Mouse (Mus musculus) brain, embryonic 18.5 days (tissue): Measurements from ENCODE around the gene Pik3ap1.

Source experiments
- DNase-seq: peaks from one replicate; pipeline ENCODE4 v3.0.0-alpha.2; 2012; ENCODE audit warnings: low read depth, low spot score

Gene Pik3ap1

GRCm38 (mm10) chr19:41369557-41370460, 15.1 kb downstream of the Pik3ap1 start:
- DNase-seq, result no peak

- no peak for DNase-seq
Measured at GRCm38 (mm10) chr19:41366854-41367517, 17.9 kb downstream of the Pik3ap1 start.

- no peak for DNase-seq
Measured at GRCm38 (mm10) chr19:41366192-41366853, 18.6 kb downstream of the Pik3ap1 start.

- DNase-seq, result no peak
Measured at GRCm38 (mm10) chr19:41365570-41365969, 19.3 kb downstream of the Pik3ap1 start.

GRCm38 (mm10) chr19:41364509-41364908, 20.4 kb downstream of the Pik3ap1 start:
- no peak for DNase-seq

- DNase-seq, result no peak
Measured at GRCm38 (mm10) chr19:41362963-41363362, 21.9 kb downstream of the Pik3ap1 start.

DNA sequence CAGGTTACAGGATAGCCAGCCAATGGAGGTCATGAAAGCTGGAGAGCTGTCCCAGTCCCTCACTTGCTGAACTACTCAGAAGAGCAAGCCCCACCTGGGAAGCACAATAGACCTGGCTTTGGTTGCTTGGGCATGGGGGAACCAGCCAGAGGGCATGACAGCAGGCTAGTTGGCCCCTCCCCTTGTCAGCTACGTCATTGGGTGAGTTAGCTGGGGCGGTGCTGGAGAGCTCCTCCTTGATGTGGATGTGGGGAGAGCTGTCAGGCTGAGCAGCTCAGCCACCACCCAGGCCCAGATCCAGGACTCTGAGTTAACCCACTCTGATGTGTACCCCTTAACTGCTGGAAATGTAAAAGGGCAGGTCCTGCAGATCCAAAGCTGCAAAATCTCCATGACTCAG, 24.4 kb downstream of the Pik3ap1 start:
- DNase-seq, result no peak

DNA sequence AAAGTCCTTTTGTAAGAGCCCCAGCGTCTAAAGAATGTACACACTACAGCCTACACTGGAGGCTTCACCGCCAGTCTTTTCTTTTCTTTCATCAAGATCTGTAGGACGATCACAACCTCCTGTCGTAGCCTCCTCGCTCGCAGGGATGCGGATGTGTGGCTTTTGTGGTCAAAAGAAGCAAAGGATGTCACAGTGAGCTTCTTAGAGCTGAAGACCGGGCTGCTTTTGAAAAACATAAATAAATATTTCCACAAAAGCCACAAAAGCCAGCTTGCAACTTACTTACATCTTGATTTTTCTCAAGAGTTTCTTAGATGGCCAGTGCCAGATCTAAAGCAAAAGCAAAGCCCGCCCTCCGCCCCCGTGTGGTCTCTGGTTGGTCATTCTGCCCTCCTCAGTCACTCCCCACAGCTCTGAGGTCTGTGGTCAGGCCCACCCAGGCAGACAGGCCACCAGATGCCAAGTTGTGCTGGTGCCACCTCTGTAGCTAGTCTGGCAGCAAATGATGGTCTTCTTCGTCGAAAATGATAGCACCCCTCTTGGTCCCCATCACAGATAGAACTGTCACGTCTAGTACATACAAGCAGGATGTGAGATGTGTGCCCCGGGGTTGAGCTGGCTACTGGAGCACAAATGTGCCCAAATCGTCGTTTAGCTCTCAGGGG, 30.5 kb downstream of the Pik3ap1 start:
- DNase-seq, result no peak

DNA sequence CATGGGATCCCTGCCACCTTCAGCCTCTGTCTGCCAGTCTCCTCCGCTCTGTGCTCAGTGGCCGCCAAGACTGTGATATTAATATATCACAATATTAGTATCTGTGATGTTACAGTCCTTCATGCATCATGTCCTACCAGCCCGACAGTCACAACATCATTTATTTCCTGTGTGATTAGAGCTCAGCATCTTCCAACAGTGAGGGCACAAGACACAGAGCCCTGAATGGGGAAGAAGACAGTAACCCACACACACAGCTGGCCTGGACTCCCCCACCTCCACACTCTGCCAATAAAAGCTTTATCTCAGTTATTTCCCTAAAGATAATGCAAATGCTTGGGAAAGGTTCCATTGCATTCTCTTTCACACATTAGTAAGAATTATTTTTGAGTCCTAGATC, 35.3 kb downstream of the Pik3ap1 start:
- no peak for DNase-seq

DNA sequence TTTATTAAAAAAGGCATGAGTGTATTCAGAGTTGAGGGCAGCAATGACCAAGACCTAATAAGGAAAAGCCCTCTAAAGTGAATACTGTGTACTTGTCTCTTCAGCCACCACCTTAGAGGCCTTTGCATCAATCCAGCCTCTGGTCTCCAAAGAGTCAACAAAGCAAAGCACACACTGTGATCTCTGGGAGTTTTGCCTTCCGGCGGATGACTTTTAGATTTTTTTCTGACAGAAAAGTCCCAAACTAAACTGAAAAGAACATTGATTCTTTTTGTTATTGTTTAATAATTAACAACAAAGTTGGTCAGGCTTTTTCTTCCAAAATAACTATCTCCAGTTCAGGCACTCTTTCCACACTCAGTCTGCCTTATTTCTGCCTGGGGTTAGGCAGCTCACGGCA, 36.7 kb downstream of the Pik3ap1 start:
- DNase-seq, result no peak

DNA sequence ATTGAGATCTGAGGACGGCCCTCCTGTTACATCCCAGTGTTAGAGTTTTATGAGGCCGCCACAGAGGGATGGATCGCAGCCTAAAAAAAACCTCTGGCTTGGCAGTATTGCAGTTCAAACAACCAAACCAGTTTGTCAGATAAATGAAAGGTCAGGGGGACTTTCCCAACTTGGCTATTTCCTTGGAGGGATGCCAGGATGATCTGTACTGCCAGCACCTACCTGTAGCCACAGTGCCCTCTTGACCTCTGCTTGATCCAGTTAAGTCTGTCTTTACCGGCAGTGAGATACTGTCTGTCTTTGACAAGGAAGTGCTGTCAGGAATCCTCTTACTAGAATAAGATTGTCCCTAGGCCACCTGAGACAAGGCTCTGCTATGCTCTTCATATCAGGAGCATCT, 37.6 kb downstream of the Pik3ap1 start:
- no peak for DNase-seq

- no peak for DNase-seq
Measured at GRCm38 (mm10) chr19:41346099-41346850, 38.6 kb downstream of the Pik3ap1 start.

DNA sequence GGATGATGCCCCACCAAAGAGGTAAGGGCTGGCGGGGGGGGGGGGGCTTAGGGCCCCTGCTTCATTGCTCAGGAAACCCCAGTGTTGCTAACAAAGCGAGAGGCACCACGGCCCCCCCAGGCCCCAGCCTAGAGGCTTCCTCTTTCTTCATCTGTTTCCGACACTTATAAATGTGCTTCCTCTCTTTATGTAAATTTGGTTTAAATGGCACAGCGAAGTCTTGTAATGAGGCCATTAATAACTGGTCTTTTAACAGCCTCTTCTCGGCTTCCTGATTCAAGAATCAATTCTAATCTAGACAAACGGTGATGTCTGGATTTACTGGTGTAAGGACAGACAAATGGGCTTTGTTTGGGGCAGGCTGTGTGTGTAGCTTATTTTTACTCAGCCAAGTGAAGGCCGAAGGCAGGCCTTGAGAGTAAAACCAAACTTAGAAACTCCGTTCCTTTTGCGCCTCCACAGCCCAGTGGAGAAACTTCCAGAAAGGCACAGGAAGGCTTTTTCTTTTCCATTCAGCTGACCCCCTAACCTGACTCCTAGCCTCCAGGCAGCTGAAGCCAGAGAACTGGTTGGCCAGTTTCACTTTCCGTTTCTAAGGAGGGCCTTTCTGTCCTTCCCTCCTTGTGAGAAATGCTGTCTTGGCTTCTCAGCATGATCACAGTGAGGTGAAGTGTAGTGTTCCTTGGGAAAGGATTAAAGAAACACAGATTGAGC, 39.7 kb downstream of the Pik3ap1 start:
- DNase-seq, result no peak

DNA sequence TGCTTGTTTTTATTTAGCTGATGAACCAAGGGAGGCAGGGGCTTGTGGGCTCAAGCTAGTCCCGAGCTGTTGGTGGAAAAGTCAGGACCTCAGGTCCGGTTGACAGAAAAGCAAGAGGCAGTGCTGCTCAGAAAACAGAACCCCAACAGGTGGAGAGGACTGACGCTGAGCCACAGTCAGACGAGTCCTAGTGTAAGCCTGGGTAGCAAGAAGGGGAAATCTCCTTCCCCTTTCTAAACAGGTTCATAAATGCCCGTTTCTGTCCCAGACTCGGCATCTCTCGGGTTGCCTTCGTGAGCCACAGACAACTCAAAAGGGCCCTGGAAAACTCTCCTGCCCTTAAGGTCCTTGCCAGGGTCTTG, 40.3 kb downstream of the Pik3ap1 start:
- DNase-seq, result no peak

- no peak for DNase-seq
Measured at GRCm38 (mm10) chr19:41342592-41343090, 42.3 kb downstream of the Pik3ap1 start.

DNA sequence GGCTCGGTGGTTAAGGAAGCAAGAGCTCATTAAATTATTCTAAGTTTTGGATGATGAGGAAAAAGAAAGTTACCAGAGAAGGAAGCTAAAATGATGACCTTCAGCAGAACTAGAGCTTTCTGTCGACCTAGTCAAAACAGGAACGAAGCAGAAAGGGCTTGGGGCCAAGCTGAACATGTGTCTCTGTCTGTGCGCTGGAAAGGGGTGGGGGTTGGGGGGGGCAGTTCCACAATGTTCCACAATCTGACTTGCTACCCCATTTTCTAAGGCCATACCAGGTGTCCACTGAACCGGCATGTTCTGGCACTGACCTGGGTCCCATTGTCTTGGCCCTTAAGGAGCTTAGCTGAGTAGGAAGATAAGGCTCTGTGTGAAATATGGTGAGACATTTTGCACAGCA, 43.2 kb downstream of the Pik3ap1 start:
- DNase-seq, result no peak

- no peak for DNase-seq
Measured at GRCm38 (mm10) chr19:41339020-41339836, 45.7 kb downstream of the Pik3ap1 start.

DNA sequence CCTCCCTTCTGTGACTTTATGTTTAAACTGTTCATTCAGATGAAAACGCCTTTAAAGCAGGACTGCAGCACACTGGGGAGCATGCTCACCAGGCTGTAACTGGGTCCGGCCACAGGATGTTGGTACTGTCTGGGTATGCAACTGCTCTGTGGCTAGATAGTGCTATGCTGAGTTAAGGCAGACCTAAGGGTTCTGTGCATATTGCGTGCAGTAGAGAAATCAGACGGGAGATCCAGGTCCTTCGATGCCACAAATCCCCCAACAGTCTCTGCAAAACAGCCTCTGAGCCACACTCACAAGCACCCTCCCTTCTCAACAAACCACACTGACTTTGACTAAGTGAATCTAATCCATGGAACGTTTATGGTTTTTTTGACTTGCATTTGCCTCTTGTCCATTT, 46.5 kb downstream of the Pik3ap1 start:
- DNase-seq, result no peak

- DNase-seq, result no peak
Measured at GRCm38 (mm10) chr19:41335721-41336120, 49.2 kb downstream of the Pik3ap1 start.

DNA sequence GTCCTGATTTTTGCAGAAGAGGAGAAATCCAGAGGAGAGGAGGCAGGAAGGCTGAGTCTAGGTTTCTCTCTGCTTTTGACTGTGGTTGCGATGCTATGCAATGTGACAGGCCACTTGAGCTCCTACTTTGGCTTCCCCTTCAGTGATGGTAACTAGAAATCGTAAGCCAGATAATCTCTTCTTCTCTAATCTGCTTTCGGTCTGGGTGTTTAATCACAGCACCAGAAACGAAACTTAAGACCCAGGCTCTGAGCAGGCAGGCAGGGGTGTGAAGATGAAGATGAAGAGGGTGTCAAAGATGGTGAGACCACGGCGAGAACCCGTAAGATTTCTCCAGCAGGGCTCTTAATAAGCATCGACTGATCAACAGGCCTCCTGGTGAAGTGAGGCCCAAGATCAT, 51.9 kb downstream of the Pik3ap1 start:
- no peak for DNase-seq
